Mouse (Mus musculus) ES-E14 (cell line): ENCODE data around the gene Rela. TPM values are rescaled to one million over a fixed set of nuclear protein-coding genes. Genes with fewer than 3 reads are reported as not detected.
A peak's percentile ranks its signal among the peaks of the same experiment; 100 is the strongest.

Experiments used
- DNase-seq: peaks from one replicate; pipeline ENCODE4 v3.0.0-alpha.2; 2013; ENCODE audit warnings: low read depth, low spot score
- H3K27ac ChIP-seq: 2 replicates; pipeline ENCODE4 v1.5.1; 2012; ENCODE audit warnings: low read depth, mild to moderate bottlenecking, low read length, moderate library complexity, mixed read lengths; ENCODE audit not compliant: poor library complexity, insufficient read depth, severe bottlenecking
- H3K36me3 ChIP-seq: 2 replicates; pipeline ENCODE4 v1.6.1; 2012; ENCODE audit warnings: mild to moderate bottlenecking, low read length, moderate library complexity, mixed read lengths; ENCODE audit not compliant: control insufficient read depth, poor library complexity, insufficient read depth, severe bottlenecking
- H3K4me1 ChIP-seq, 2 experiments: fragments of 150-350 bp in 1 of 2; sonication (generic) in 1 of 2; 2 replicates each; pipeline ENCODE4 v1.6.1; 2012; ENCODE audit warnings: low read length in 2 of 2, mild to moderate bottlenecking in 1 of 2, mixed read lengths in 1 of 2; ENCODE audit not compliant: control insufficient read depth in 2 of 2, insufficient read depth in 2 of 2, poor library complexity in 1 of 2
- H3K4me3 ChIP-seq, 2 experiments: fragments of 150-350 bp in 1 of 2; sonication (generic) in 1 of 2; 2 replicates each; pipeline ENCODE4 v1.5.1; 2012; ENCODE audit warnings: low read length in 2 of 2, low read depth in 1 of 2, mild to moderate bottlenecking in 1 of 2, mixed read lengths in 1 of 2; ENCODE audit not compliant: insufficient read depth in 1 of 2, poor library complexity in 1 of 2, severe bottlenecking in 1 of 2
- H3K9ac ChIP-seq: 2 replicates; pipeline ENCODE4 v1.6.1; 2012; ENCODE audit warnings: low read depth, mild to moderate bottlenecking, low read length, mixed read lengths; ENCODE audit not compliant: poor library complexity, insufficient read depth, severe bottlenecking
- H3K9me3 ChIP-seq: fragments of 150-350 bp; sonication (generic); 2 replicates; pipeline ENCODE4 v1.6.1; 2012; ENCODE audit warnings: low read depth, mild to moderate bottlenecking, low read length; ENCODE audit not compliant: control insufficient read depth, insufficient read depth
- CHD2 ChIP-seq: IDR thresholded peaks from 2 replicates; pipeline ENCODE4 v1.6.1; 2014; ENCODE audit warnings: mild to moderate bottlenecking, low read depth, low read length, inconsistent platforms
- HCFC1 ChIP-seq: IDR thresholded peaks from 2 replicates; pipeline ENCODE4 v1.6.1; 2012; ENCODE audit warnings: low read length, inconsistent platforms, borderline replicate concordance; ENCODE audit not compliant: insufficient read depth
- MAFK ChIP-seq: IDR thresholded peaks from 2 replicates; pipeline ENCODE4 v1.6.1; 2014; ENCODE audit warnings: mild to moderate bottlenecking, low read depth, low read length, inconsistent platforms; ENCODE audit not compliant: insufficient read depth
- ZC3H11A ChIP-seq: IDR thresholded peaks from 2 replicates; pipeline ENCODE4 v1.6.1; 2012; ENCODE audit warnings: low read depth, mild to moderate bottlenecking, inconsistent platforms, low read length, borderline replicate concordance
- ZNF384 ChIP-seq: IDR thresholded peaks from 2 replicates; pipeline ENCODE4 v1.6.1; 2012; ENCODE audit warnings: low read depth, low read length, inconsistent platforms
- in situ Hi-C, 2 experiments: fragments of 600-800 bp; cut with MboI; formaldehyde crosslinking; loops; one replicate each; pipeline ENCODE4 v1.15.1; 2025; ENCODE audit warnings: low sequenced_read_pairs in 2 of 2, inconsistent platforms in 1 of 2; ENCODE audit not compliant: unreplicated experiment in 2 of 2
- total RNA-seq: library from RNA; depleted of rRNA; stranded (reverse); fragments of 300-350 nt; gene quantifications from 2 replicates; pipeline ENCODE4 v1.2.3, GENCODE M21; 2012

The Rela gene
- total RNA-seq, 1 experiment, result 12.1 TPM

- no peak for DNase-seq
- no peak overlapping the region for H3K27ac ChIP-seq
- H3K4me1 ChIP-seq, result peaks cover 0 to 10% of the 10 kb centered on the region in 2 experiments; a peak in 1 of 4 replicates
- in situ Hi-C loops, result no loop called here
- H3K9ac ChIP-seq, result peak overlapping the region; percentile 90; the same call in 1 of the 2 replicates
- H3K36me3 ChIP-seq, result peaks cover 16% of the 10 kb centered on the region
- peak overlapping the region in 1 of 2 experiments; percentile 75; a peak in 1 of 4 replicates for H3K4me3 ChIP-seq
- no peaks in the 10 kb centered on the region for H3K9me3 ChIP-seq
- no peak for TF ChIP-seq ZNF384
- TF ChIP-seq ZC3H11A, result no peak
- no peak for TF ChIP-seq CHD2
Observed at GRCm38 (mm10) chr19:5638416-5639005, 1.2 kb downstream of the Rela start.

DNA sequence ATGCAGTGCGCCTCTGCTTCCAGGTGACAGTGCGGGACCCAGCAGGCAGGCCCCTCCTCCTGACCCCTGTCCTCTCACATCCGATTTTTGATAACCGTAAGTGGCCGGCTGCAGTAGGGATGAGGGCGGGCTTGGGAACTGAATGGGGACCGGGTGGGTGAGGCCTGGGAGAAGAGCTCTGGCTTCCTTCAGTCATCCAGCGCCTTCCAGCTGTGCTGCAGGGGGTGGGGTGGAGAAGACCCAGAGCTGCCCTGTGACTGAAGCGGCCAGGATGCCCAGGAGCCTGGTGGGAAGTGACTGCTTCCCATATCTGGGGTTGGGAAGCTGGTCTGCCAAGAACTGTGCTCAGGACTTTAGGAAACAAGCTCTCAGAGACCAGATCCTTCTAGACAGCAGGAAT, 3.1 kb downstream of the Rela start:
- DNase-seq, result no peak
- no peak for TF ChIP-seq ZC3H11A
- no peak for TF ChIP-seq CHD2
- TF ChIP-seq HCFC1, result no peak
- no peak for TF ChIP-seq ZNF384
- no peak for TF ChIP-seq MAFK
- in situ Hi-C loops, result no loop called here
- peaks cover 20% of the 10 kb centered on the region for H3K36me3 ChIP-seq
- no peaks in the 10 kb centered on the region for H3K9me3 ChIP-seq
- H3K4me1 ChIP-seq, result peaks cover 0 to 10% of the 10 kb centered on the region in 2 experiments; a peak in 1 of 4 replicates
- H3K27ac ChIP-seq, result no peak overlapping the region
- H3K4me3 ChIP-seq, result no peak overlapping the region
- H3K9ac ChIP-seq, result no peak overlapping the region

DNA sequence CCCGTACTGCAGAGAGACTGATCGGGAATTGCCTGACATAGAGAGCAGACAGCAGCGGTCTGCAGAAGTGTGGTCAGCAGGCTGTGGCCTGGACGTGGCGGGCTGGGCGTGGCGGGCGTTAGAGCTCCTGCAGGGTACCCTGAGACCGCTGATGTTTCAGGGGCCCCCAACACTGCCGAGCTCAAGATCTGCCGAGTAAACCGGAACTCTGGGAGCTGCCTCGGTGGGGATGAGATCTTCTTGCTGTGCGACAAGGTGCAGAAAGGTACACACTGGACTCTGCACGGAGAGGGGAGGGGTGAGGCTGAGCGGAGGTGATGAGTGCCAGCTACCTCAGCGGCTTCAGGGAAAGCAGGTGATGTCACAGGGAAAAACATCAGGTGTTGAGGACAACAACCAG, 3.7 kb downstream of the Rela start:
- in situ Hi-C loops, result no loop called here
- peaks cover 23% of the 10 kb centered on the region for H3K36me3 ChIP-seq
- TF ChIP-seq HCFC1 (no peak), ZNF384 (no peak), CHD2 (no peak)

GRCm38 (mm10) chr19:5641641-5642040, 4.4 kb downstream of the Rela start:
- Histone ChIP-seq H3K27ac (no peak overlapping the region), H3K36me3 (peaks cover 26% of the 10 kb centered on the region), H3K9ac (no peak overlapping the region), H3K9me3 (no peaks in the 10 kb centered on the region), H3K4me1 (peaks cover 0 to 10% of the 10 kb centered on the region in 2 experiments; a peak in 1 of 4 replicates), H3K4me3 (peak overlapping the region in 1 of 2 experiments; percentile 0; a peak in 1 of 4 replicates)
- TF ChIP-seq MAFK, result no peak
- no peak for TF ChIP-seq HCFC1
- TF ChIP-seq ZC3H11A, result no peak
- no peak for TF ChIP-seq ZNF384
- no peak for TF ChIP-seq CHD2
- DNase-seq, result no peak
- in situ Hi-C loops, result no loop called here

More for the DNA sequence above, 3.7 kb downstream of the Rela start:
- H3K27ac ChIP-seq, result no peak overlapping the region
- H3K9ac ChIP-seq, result no peak overlapping the region; the same call in 1 of the 2 replicates
- H3K4me1 ChIP-seq, result peaks cover 0 to 10% of the 10 kb centered on the region in 2 experiments; a peak in 1 of 4 replicates
- 0 out of 4 replicates have a peak overlapping the region, but pooled peaks of 1 of the 2 experiments have one; percentile 0 for H3K4me3 ChIP-seq
- DNase-seq, result no peak
- no peaks in the 10 kb centered on the region for H3K9me3 ChIP-seq

GRCm38 (mm10) chr19:5645280-5645679, 8.0 kb downstream of the Rela start:
- no peak for TF ChIP-seq HCFC1
- TF ChIP-seq MAFK, result no peak
- no peak for TF ChIP-seq CHD2
- no peak for TF ChIP-seq ZC3H11A
- no peak for TF ChIP-seq ZNF384
- no peak for DNase-seq
- Histone ChIP-seq H3K36me3 (peaks cover 28% of the 10 kb centered on the region), H3K9ac (no peak overlapping the region), H3K9me3 (no peaks in the 10 kb centered on the region), H3K4me1 (peaks cover 2 to 18% of the 10 kb centered on the region in 2 experiments; a peak in 2 of 4 replicates), H3K4me3 (no peak overlapping the region), H3K27ac (no peak overlapping the region)
- in situ Hi-C loops, result no loop called here
